Mouse (Mus musculus) bone marrow, adult 2 months (tissue): ENCODE results near the gene Padi3. TPM values are rescaled to one million over a fixed set of nuclear protein-coding genes. Genes with fewer than 3 reads are reported as not detected.

Experiments
- H3K27ac ChIP-seq: fragments of 200-500 bp; 2 replicates; pipeline ENCODE4 v1.5.1; 2012; ENCODE audit warnings: low read depth, mild to moderate bottlenecking, control low read depth, inconsistent platforms, low read length; ENCODE audit not compliant: control insufficient read depth, poor library complexity, insufficient read depth
- H3K4me1 ChIP-seq: fragments of 200-500 bp; 2 replicates; pipeline ENCODE4 v1.6.1; 2011; ENCODE audit warnings: low read length; ENCODE audit not compliant: control insufficient read depth, insufficient read depth
- H3K4me3 ChIP-seq: fragments of 200-500 bp; replicated peaks from 2 replicates; pipeline ENCODE3; 2011; ENCODE audit warnings: mild to moderate bottlenecking, low read depth, low read length, control low read depth; ENCODE audit not compliant: control insufficient read depth
- CTCF ChIP-seq: fragments of 200-500 bp; IDR thresholded peaks from 2 replicates; pipeline ENCODE4 v1.5.1; 2011; ENCODE audit warnings: low read length, control low read depth; ENCODE audit not compliant: control insufficient read depth, insufficient read depth
- POLR2A ChIP-seq: fragments of 200-500 bp; IDR thresholded peaks from 2 replicates; pipeline ENCODE4 v1.6.1; 2011; ENCODE audit warnings: low read depth, mild to moderate bottlenecking, control low read depth, low read length, borderline replicate concordance; ENCODE audit not compliant: control insufficient read depth
- WGBS: fragments of 180-500 bp; shearing (Covaris S2); methylation state at CpG from one replicate; pipeline ENCODE4 v1.1.7; 2018; 5-methylcytosine and 5-hydroxymethylcytosine counted together
- polyA plus RNA-seq: library from polyadenylated mRNA; stranded (reverse); fragments of >200 nt; gene quantifications from 2 replicates; pipeline ENCODE4 v1.2.4, GENCODE M21; 2011; ENCODE audit warnings: low replicate concordance; ENCODE audit not compliant: missing spikeins, insufficient read depth, insufficient read length

Padi3 gene
- polyA plus RNA-seq, 1 experiment, result 1.1 TPM

DNA sequence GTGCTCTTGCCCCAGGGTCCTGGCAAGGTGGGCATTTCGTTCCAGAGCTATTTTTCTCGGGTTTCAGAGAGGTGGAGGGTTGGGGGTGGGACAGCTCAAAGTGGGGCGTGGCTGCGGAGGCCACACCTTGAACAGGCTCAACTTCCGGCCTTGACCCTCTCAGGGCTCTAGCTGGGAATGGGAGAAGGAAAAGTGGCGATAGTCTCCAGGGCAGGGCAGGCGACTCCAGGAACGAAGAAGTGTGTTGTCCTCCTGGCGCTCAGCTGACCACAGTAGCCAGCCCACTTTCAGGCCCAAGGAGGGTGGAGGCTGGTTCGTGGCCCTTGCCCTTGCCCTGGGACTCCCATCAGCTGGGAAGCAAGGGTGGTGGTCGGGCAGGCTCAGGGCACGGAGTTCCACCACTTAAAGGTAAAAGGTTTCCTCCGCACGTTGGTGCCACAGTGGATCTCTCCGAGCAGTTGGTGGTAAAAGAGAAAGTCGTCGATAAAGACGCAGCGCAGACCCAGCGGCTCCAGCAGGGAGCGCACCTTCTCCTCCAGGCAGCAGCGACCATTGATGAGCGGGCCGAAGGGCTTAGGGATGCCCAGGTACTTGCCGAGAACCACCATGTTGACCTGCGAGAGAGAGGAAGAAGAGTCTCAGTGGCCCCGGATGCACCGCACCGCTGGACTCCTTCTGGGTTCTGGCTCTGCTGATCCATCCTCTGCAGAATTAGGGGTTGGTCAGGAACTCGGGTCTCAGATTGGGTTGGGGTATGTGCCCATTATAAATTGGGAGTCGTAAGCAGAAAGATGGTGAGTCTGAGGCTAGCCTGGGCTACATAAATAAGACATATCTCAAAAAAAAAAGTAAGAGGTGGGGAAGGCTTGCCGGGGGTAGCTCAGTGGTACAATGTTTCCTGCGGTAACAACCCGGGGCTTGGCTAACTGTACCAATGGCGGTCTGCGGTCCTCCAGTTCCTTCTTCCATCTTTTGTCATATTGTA lies 4.1 kb upstream of the Padi3 start:
- WGBS, result 20% methylated on average over 36 of the region's 36 CpGs
- peak; percentile 53; the same call in 1 of the 2 replicates for TF ChIP-seq CTCF
- no peak for TF ChIP-seq POLR2A
- H3K27ac ChIP-seq, result peak overlapping the region; percentile 11; the same call in 1 of the 2 replicates
- H3K4me1 ChIP-seq, result peaks cover 3% of the 10 kb centered on the region
- peak overlapping the region; percentile 84 for H3K4me3 ChIP-seq

- Histone ChIP-seq H3K27ac (no peak overlapping the region), H3K4me1 (peaks cover 3% of the 10 kb centered on the region), H3K4me3 (peak overlapping the region; percentile 84)
- 32% methylated on average over 13 of the region's 13 CpGs for whole genome bisulfite sequencing
- TF ChIP-seq POLR2A (no peak), CTCF (no peak)
Observed at GRCm38 (mm10) chr4:140813358-140814185, 3.1 kb upstream of the Padi3 start.

DNA sequence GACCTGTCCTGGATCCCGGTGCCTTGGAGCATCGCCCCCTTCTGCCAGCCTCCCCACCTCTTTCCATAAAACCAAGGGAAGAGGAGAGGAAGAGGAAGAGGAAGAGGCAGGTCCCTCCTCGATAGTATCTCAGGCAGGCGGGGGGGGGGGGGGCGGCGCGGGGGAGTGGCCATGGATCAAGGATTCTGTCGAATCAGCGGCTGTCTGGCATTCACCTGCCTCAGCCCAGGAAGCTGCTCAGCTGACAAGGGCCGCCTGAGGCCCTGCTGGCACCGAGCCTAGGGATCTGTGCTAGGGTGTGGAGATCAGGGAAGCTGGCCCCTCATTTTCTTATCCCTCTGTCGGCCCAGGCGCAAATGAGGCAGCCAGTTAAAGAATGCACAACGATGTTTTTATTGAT lies 2.2 kb upstream of the Padi3 start:
- 13% methylated on average over 14 of the region's 14 CpGs for WGBS
- TF ChIP-seq POLR2A (no peak), CTCF (no peak)
- Histone ChIP-seq H3K4me3 (no peak overlapping the region), H3K27ac (no peak overlapping the region), H3K4me1 (peaks cover 3% of the 10 kb centered on the region)

GRCm38 (mm10) chr4:140812191-140812590 lies 1.7 kb upstream of the Padi3 start:
- no peak overlapping the region for H3K4me3 ChIP-seq
- H3K4me1 ChIP-seq, result peaks cover 3% of the 10 kb centered on the region
- 63% methylated on average over 8 of the region's 8 CpGs for WGBS
- no peak for TF ChIP-seq POLR2A
- no peak for TF ChIP-seq CTCF
- H3K27ac ChIP-seq, result no peak overlapping the region

GRCm38 (mm10) chr4:140809118-140809517 lies 1.3 kb downstream of the Padi3 start:
- no peak for TF ChIP-seq CTCF
- no peak for TF ChIP-seq POLR2A
- peaks cover 1% of the 10 kb centered on the region; the same call in 1 of the 2 replicates for H3K4me1 ChIP-seq

DNA sequence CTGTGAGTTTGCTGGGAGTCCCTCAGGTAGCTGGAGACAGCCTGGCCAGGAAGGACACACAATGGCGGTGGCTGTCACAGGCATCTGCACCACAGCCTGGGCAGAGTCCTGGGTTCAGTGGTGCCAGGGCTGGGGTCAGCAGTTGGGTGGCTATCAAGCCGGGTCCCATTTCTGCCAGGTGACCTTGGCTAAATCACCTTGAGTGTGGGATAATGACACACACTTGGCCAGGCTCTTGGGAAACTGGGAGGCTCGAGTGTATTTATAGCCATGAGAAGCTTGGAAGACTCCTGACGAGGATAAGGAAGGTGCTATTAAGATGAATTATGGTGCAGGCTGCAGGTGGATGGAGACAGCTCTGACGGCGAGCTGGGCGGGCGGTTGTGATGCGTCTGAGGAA lies 5.8 kb downstream of the Padi3 start:
- no peak for TF ChIP-seq POLR2A
- no peak for TF ChIP-seq CTCF
- Histone ChIP-seq H3K4me3 (no peak overlapping the region), H3K4me1 (no peaks in the 10 kb centered on the region), H3K27ac (no peak overlapping the region)
- 88% methylated on average over 9 of the region's 9 CpGs for WGBS

More at GRCm38 (mm10) chr4:140809118-140809517, 1.3 kb downstream of the Padi3 start:
- H3K27ac ChIP-seq, result no peak overlapping the region
- 56% methylated on average over 8 of the region's 8 CpGs for WGBS
- H3K4me3 ChIP-seq, result no peak overlapping the region

DNA sequence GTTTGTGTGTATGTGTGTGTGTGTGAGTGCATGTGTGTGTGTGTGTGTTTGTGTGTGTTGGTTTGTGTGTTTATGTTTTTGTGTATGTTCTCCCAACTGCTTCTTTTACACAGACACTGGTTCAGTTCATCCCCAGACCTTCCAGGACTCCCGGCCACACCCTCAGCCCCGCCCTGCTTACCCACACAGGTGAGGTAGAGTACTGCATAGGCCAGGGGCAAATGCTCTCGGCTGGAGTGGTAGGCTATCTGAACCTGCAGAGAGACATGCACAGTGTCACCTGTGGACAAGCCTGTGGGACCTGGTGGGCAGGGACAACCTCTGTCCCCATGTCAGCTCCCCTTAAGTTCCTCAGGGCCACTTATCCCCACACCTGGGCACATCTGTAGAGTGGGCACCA lies 9.1 kb downstream of the Padi3 start:
- WGBS, result 72% methylated on average over 3 of the region's 3 CpGs
- no peaks in the 10 kb centered on the region for H3K4me1 ChIP-seq
- no peak overlapping the region for H3K27ac ChIP-seq
- TF ChIP-seq CTCF (no peak), POLR2A (no peak)
- H3K4me3 ChIP-seq, result no peak overlapping the region

- Histone ChIP-seq H3K4me1 (peaks cover 2% of the 10 kb centered on the region), H3K27ac (no peak overlapping the region), H3K4me3 (no peak overlapping the region)
- no peak for TF ChIP-seq CTCF
- TF ChIP-seq POLR2A, result no peak
- 69% methylated on average over 3 of the region's 3 CpGs for whole genome bisulfite sequencing
Observed at GRCm38 (mm10) chr4:140796786-140797185, 13.7 kb downstream of the Padi3 start.
